Mouse (Mus musculus) MEL (cell line): Measurements from ENCODE around the gene Pigk.

Experiments
- CTCF ChIP-seq, 3 experiments: IDR thresholded peaks in 2 of 3; conservative IDR thresholded peaks in 1 of 3; 2 replicates each; pipeline ENCODE4 v1.5.1; 2011 to 2012; ENCODE audit warnings: low read length in 3 of 3, low read depth in 2 of 3, mild to moderate bottlenecking in 2 of 3, improper control_type of control experiment in 1 of 3, inconsistent platforms in 1 of 3, mixed read lengths in 1 of 3, moderate library complexity in 1 of 3; ENCODE audit not compliant: control insufficient read depth in 1 of 3, insufficient read depth in 1 of 3, poor library complexity in 1 of 3, severe bottlenecking in 1 of 3
- SMC3 ChIP-seq: IDR thresholded peaks from 2 replicates; pipeline ENCODE4 v1.6.1; 2011; ENCODE audit warnings: low read depth, low read length, improper control_type of control experiment

- TF ChIP-seq SMC3 (no peak), CTCF (IDR thresholded peaks at IDR 0.05 in 2 of 3, conservative IDR thresholded peaks at IDR 0.05 in 1 of 3; ENCODE audit: control insufficient read depth in 1 of 3, insufficient read depth in 1 of 3, low read depth in 2 of 3, low read length in 3 of 3, poor library complexity in 1 of 3, severe bottlenecking in 1 of 3) (no peak)
Observed at GRCm38 (mm10) chr3:152932096-152932495, 218.2 kb downstream of the Pigk start.
